Mouse (Mus musculus) urinary bladder, postnatal 25 days (tissue): ENCODE data around the gene Il18rap.

Experiments used
- DNase-seq: peaks from one replicate; pipeline ENCODE4 v3.0.0; 2022; ENCODE audit warnings: low spot score

Il18rap gene

DNA sequence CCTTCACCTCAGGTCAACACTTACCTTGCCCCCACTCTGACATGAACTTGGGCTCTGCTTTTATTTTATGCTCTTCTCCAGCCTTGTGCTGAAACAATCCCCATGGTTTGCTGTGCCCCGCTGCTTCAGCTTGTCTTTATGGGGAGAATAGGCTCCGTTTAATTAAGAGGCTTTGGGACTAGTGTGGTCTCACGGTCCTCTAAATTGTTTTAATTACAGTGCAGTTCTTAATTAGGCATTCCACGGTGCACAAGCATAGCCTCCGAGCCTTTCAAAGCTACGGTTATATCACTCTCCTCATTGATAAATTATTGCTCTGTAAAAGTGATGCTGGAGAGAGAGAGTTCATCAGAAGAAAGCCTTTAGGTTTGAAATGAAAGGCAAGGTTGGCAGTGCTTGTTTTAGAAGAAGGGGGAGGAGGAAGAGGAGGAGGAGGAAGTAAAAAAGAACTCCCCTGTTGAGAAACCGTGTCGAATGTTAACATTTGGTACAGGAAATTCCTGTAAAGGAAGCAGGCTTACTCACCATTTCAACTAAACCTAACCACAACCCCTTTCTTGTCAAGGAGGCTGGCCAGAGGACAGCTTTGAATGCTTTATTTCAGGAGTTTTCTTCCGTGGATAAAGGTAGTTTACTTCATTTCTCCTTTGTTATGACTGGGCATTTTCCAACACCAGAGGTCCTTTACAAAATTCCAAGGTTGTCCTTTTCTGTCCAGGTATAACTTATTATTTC, at the start of gene Il18rap:
Gene Il18rap (plus strand): TSS at position 512 of the 735 bp plus-strand sequence.
- DNase-seq, result no peak

DNA sequence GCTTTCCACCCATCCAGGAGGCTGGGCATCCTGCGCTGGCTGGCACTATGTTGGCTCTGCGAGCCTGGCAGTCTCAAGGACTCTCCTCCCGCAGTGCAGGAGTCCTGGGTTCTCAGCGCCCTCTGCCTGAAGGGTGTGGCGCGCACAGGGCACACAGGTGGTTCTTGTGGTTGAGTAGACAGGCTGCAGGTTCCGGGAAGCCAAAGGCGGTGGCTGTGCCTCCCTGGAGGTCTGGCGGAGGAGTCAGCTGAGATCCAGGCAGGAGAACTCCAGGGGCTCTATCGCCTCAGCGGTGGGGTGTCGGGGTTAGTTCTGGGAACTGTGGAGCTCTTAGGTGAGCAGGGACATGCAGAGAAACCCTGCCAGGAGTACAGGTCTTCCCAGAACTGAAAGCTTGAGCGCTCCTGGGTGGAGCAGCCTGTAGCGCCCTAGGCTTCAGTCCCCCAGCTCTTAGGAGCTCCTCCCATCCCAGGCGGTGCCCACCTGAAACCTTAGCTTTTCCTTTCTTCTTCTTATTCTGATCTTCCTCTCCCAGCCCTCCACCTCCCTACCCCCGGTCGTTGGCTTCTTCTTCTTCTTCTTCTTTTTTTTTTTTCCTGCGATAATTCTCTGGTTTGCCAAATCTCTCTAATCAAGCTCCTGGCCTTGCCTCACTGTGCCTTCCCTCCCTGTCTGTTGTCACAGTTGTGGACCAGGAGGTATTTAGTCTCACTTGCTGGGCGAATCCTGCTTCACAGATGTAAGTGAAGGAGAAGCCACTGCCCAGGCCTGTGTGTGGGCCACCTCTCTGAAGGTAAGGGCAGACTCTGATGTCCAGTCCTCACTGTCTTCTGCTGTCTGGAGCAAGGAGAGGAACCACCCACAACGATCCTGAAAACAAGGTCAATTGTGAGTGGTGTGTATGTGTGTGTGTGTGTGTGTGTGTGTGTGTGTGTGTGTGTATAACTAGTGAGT, 49.4 kb upstream of the Il18rap start, which contains the start of gene Il18r1:
Gene Il18r1 (plus strand): TSS at position 76 of the 954 bp plus-strand sequence.
- peak; percentile 31 for DNase-seq

DNA sequence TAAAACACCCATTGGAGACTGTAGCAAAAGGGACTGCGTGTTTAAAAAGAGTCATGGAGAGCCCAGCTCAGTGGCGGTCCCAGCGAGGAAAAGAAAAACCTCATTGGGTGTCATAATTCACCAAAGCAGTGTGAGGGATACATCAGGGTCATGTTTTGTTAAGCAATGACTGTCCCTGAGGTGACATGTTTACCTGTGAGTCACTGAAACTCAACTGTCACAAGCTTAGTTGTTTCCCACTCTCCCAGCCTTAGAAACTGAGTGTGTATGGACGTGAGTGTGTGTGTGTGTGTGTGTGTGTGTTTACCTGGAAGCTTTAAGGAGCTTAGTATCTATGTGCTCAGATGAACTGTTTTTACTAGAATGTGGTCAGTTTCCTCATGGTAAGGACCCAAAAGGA, 47.9 kb upstream of the Il18rap start:
- DNase-seq, result no peak

DNA sequence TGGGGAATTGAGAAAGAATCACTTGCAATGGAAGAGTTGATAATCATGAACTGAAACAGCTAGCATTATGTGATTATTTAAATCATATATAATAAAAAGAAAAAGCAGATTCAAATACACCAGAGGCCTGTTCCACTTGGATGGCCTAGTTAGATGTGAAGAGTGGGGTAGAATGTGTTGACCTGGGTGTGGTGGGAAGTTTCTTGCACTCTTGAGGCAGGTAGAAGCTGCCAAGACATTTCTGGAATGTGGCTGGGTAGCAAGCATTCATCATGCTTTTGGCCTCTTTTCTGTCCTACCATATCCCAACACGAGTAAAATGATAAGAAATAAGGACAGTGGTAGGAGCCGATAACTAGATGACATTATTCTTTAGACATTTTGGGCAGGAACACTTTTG, 46.4 kb upstream of the Il18rap start:
- DNase-seq, result no peak

DNA sequence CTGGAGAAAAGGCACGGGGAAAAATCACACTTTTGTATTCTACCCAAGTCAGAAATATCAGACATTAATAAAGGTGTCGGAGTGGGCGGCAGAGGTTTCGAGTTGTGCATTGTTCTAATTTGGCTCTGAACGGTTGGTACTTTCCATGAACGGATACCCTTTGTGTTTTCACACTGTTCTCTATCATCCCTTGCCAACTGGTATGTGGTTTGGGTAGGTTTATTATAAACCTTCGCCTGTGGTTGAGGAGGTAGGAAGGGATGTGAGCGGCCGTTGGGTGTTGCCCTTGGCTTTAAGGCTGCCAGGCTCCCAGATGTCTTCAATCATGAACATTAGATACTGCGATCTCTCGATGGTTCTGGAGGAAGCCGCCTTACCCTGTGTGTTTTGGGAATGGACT, 45.3 kb upstream of the Il18rap start:
- DNase-seq, result no peak

DNA sequence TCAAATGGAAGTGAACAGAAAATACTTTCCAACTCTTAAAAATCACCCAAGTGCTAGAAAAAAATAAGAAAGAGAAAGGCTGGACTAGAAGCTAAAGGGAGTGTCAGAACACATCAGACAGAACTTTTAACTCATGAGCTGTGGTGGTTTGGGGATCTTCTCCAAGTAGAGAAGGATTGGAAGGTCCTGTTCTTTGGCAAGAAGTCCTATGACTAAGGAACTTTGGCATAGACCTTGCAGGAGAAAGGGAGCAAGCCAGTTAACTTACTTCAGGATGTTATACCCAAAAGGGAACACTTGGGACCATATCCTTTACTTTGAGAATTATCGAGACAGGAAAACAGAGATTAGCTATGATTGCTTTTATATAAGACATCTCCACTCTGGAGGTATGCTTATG, 42.8 kb upstream of the Il18rap start:
- no peak for DNase-seq

DNA sequence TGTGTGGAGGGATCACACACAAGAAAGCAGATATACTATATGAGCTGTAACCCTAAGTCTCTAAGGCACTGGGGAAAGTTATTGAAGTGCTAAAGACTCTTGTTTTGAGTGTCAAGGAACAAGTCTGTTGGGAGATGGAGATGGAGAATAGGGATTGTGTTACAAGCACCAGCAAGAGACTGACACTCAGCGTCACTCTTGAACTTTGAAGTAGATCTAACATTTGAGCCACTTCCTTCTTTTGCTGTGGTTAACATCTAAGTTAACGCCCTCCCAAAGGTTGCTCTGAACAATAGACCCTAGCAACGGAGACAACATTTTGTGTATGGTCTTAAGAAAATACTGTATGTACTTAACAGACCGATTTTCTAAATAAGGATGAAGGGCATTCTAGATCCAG, 41.5 kb upstream of the Il18rap start:
- no peak for DNase-seq

DNA sequence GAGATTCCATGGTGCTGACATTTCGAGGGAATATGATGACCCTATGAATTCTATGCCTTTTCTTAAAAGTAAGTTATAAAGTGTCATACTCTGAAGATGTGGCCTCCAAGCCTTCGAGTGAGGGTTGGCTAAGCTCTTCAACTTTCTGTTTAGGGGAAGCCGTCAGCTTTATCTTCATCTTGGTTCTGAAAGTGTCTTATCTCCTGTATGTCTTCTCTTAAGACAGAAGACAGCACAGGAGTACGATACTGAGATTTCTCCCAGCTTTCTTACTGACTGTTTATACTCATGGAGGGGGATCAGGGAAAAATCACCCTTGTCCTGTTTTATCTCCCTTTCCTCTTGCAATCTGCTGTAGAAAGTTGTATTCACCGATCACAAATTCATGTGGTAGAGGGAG, 40.8 kb upstream of the Il18rap start:
- no peak for DNase-seq

DNA sequence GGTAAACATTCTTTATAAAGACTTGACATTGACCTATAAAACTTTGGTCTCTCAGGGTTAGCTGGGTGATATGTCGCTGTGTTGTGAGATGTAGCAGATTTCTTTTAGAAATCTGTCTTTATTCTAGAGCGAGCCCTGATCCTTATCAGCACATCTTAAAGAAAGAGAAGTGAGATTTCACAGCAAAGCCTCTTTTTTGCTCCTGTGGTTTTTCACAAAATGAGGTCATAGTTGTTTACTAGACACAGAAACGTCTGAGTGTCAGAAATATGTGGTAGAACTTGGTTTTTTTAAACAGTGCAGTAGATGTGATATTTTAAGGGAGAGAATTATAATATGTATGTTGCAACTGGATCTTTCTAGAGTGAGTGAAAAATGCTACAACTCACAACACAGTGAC, 39.5 kb upstream of the Il18rap start:
- no peak for DNase-seq

DNA sequence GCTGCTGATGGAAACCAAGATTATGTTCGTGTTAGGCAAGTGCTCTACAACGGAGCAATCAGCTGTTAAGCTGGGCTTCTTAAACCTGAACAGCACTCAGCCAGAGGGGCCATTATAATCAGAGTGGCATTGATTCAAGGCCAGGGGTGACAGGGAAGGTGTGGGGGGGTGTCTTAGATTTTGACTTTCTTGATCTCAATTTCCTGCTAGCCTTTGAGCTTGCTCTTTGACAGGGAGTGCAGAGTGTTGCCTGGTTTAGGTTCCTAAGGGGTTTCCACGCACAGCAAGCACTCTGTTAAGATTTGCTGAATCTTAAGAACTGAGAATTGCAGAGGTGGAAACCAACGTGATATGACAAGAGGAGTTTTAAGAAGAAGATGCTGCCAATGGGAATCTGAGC, 38.4 kb upstream of the Il18rap start:
- DNase-seq, result no peak

DNA sequence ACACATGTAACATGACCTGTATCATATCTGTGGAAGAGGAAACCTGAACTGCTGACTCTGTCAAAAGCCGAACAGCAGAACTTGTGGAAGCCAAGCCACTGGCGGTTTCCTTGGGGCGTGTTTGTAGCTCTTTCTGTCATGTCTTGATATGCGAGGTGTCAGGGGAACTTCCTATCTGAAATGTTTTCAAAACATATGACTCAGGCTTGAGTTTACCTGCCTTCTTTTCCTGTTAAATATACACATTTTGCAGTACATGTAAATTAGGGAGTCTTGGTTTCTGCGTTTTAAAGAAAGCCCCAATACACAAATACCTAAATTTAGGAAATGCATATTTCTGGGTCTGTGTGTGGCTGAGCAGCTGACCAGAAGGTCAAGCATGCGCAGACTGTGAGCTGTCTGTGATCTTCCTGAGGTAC, 35.6 kb upstream of the Il18rap start:
- DNase-seq, result no peak

DNA sequence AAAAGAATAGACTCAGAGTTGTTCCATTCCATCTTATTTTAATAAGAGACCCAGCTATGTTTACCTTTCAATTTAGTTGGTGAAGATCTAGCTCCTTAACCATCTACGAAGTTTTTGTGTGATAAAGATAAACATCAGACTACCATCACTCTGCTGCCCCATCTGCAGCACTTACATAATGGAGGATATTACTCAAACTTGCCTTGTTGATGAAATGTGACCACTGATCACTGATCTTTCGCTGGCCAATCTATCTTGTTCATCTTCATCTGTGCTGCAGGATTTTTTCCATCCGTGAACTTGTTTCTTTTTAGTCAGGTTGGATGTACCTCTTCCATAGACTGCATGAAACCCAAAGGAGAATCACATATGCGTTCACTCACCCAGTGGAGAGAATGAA, 20.6 kb upstream of the Il18rap start:
- DNase-seq, result no peak

DNA sequence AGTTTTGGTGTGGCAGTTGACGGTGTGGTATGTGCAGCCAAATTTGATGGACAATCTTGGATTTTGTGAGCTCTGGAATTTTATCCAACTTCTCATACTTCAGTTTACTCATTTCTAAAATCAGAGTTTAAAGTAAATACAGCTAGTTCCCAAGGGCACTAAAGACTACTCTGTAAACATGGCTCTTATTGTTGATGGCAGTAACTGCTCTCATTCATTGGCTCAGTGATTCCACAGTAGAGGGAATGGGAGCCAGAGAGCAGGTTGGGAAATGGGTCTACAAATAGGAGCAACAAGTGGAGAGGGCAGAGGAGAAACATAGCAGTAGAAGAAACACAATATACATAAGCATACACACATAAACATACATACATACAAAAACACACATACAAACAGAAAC, 15.5 kb upstream of the Il18rap start:
- DNase-seq, result no peak

DNA sequence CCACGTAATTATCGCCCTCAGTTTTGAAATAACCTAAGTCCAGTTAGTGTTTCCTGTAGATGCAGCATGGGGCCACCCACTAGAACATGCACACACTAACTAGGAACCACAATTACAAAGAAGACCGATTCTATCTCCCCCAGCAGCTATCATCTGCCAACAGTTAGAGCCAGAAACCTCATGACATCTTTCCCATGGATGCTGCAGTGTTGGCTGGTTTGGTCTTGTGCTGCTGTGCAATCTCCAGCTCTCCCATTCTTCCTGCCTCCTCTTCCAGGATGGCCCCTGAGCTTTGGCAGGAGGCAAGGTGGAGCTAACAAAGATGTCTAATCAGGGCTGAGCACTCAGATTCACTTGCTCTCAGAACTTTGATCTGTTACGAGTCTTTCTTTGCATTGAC, 14.0 kb upstream of the Il18rap start:
- no peak for DNase-seq

DNA sequence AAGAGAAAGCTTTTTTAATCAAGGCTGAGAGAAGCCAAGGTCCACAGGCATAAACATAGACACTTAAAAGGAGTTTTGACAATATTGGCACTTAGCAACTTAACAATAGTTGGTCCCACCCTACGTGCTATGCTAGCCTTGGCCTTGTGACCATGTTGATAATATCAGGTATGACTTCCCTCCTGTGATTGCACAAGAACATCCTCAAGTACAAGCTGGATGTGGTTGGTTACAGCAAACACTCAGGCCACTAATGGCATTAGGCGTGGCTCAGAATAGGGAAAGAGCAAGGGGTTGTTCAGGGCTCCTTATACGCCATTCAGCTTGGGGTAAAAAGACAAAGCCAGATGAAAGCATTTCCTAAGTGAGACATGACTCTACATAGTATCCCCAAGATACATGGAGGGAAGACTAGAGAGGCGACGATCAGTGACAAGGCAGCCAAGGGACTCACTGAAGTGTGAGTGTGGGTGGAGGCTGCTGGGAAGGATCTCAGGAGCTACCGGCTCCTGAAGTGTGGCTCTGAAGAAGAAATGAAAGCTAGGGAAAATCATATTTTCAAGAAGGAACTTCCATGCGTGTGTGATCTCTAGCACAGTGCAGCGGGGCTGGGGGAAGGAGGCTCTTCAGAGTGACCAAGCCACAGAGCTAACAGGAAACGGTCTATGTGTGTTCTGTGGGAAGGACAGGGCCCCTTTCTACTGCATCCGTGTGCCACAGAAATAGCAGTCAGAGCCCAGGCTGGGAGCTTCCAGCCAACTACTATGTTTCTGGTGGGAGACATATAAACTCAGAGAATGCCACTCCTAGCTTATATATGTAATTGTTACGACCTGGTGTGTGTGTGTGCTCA, 13.4 kb upstream of the Il18rap start:
- no peak for DNase-seq

DNA sequence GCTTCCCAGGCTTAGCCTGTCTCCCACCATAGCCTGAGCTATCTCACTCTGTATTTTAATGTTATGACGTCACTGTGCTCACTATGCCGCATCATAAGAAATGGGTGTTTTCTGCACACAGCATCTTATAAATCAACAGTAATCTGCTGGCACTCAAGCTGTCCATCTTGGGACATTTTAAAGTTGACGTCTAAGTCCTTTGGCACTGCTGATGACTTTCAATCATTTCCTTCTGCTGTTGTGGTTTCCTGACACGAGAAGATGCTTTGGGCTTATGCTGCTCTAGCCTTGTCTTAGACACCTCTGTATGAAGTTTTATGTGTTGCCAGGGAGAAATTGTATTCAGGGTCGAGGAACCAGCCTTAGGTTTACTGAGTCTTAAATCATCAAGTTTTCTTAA, 10.6 kb upstream of the Il18rap start:
- DNase-seq, result no peak

DNA sequence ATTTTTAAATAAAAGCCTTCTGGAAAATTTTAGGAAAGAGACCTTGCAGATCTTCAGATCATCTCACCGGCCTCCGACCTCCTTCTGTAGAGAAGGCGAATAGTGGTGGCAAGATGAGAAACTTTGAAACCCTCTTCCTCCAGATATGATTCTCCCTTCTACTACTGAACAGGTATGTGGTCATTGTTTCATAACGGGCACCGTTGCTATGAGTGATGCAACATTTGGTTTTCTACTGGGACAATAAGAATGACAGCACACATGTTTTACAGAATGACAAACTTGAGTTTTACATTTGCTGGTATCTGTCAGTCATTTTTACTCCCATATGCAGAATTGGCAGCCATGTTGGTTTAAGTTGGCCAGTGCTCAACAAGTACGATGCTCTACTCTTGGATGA, 1.2 kb downstream of the Il18rap start:
- no peak for DNase-seq

DNA sequence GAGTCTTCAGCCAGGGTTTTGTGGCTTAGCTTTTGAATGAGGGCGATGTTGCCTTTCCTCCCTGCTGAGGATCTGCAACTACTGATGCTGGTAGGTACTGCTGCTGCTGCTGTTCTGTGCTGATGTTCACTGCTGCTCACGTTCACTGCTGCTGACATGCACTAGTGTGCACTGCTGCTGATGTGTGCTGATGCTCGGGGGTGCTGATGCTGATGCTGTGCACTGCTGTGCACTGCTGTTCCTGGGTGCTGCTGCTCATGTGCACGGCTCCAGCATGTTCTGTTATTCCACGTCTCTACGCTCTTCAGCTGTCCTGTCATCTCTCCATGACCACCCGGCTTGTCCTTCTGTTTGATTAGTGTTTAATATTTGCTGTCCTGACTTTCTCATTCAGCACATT, 7.8 kb downstream of the Il18rap start:
- DNase-seq, result no peak

DNA sequence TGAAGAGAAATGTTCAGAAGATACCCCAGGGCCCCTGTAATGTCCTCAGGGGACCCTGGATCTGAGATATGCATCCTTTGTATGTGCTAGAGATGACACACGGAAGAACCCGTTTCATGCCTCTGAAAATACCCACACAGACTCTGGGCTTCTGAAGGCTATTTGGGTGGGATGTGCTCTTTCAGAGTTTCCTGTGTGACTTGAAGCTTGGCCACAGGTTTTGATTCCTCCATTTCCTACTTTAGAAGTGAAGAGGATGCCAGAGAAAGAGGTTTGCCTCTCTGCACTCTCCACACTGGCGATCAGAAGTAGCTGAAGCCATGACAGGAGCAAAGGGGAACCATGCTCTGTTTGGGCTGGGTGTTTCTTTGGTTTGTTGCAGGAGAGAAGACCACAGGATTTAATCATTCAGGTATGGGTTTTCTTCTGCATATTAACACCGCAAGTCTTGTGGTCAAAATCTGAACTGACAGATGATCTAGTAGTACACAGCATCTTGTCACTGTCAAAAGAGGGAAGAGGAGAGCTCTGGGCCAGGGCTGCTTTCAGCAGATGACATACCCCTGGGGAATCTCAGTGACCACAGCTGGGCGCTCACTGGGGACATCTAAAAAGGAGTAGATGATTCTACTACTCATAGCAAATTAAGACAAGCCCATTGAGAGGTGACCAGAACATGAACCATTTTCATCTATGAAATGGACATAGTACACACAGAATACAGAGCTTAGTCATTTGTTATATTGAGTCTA, 9.0 kb downstream of the Il18rap start:
- DNase-seq, result no peak

DNA sequence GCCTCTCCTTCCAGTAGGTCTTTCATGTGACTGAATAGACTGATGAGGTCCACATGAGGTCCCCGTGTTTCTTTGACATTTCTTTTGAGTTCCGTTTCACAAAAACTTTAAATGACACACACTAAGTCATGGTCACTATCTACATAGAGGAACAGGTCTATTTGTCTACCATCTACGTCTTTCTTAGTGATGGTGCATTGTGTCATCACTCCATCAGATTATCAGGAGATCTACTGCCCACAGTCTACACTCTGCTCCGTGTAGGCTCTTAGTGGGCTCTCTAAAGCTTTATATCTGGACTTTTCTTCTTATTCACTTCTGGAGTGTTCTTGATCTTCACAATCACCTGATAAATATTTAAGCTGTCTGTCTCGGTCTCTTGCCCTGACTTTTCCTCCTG, 14.1 kb downstream of the Il18rap start:
- DNase-seq, result no peak

DNA sequence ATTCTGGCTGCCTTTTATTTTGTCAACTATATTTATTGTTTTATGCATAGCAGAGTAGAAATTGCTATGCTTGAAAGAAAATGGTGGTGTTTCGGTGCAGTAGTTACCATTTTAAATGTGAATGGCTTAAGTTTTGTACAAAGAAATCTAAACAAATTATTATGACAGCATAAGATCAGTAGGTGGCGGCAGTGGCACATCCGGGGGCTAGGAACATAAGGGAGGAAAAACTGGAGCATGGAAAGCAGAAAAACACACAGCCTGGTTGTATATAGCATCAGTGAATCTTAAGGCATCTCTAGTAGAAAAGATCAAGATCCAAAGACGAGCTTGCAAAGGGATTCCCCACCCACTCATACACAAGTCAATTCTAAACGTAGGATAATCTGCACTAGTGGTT, 22.4 kb downstream of the Il18rap start:
- no peak for DNase-seq

DNA sequence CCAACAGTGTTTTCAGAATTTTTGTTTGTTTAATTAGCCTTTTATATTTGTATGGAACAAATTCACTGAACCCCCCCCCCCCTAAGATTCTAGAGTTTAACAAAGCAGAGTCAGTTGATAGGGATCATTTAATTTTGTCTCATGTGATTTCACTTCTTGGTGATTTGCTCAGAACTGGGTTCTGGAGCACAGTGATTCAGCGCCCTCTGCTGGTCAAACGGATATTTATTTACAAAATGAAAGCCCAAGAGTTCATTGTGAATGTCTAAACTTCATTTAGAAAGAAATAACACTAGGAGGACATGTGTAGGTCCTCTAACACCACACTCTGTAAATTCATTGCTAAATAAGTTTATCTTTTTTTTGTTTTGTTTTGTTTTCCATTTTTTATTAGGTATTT, 29.5 kb downstream of the Il18rap start:
- DNase-seq, result peak; percentile 65
